Mouse (Mus musculus) lung, embryonic 15.5 days (tissue): ENCODE measurements around the gene Raver2. TPM values are rescaled to one million over a fixed set of nuclear protein-coding genes. Genes with fewer than 3 reads are reported as not detected.

Experiments
- ATAC-seq: fragments of 200-750 bp; cut with Nextera tagmentation; 2 replicates; pipeline ENCODE4 v1.8.0; 2017; ENCODE audit warnings: moderate number of reproducible peaks, borderline replicate concordance; ENCODE audit not compliant: low FRiP score, low TSS enrichment; ENCODE audit errors: extremely low read depth
- H3K27ac ChIP-seq: fragments of 300-500 bp; sonication (generic); 2 replicates; pipeline ENCODE4 v1.5.1; 2015; ENCODE audit warnings: moderate library complexity, mild to moderate bottlenecking, inconsistent platforms
- H3K27me3 ChIP-seq: fragments of 300-500 bp; sonication (generic); 2 replicates; pipeline ENCODE4 v1.6.1; 2015; ENCODE audit warnings: inconsistent platforms
- H3K36me3 ChIP-seq: fragments of 300-500 bp; sonication (generic); 2 replicates; pipeline ENCODE4 v1.6.1; 2015; ENCODE audit warnings: inconsistent platforms
- H3K4me1 ChIP-seq: fragments of 300-500 bp; sonication (generic); 2 replicates; pipeline ENCODE4 v1.6.1; 2015; ENCODE audit warnings: inconsistent platforms
- H3K4me2 ChIP-seq: fragments of 300-500 bp; sonication (generic); 2 replicates; pipeline ENCODE4 v1.6.1; 2015; ENCODE audit warnings: inconsistent platforms, mild to moderate bottlenecking, moderate library complexity
- H3K4me3 ChIP-seq: fragments of 300-500 bp; sonication (generic); 2 replicates; pipeline ENCODE4 v1.5.1; 2015; ENCODE audit warnings: mild to moderate bottlenecking, inconsistent platforms
- H3K9ac ChIP-seq: fragments of 300-500 bp; sonication (generic); 2 replicates; pipeline ENCODE4 v1.6.1; 2015; ENCODE audit warnings: inconsistent platforms
- H3K9me3 ChIP-seq: fragments of 300-500 bp; sonication (generic); 2 replicates; pipeline ENCODE4 v1.6.1; 2016; ENCODE audit warnings: inconsistent platforms
- WGBS: fragments of 180-500 bp; shearing (Covaris S2); methylation state at CpG from one replicate; pipeline ENCODE4 v1.1.7; 2015; 5-methylcytosine and 5-hydroxymethylcytosine counted together
- polyA plus RNA-seq: library from polyadenylated mRNA; unstranded; fragments of >200 nt; fragmentation: Nextera tagmentation; extraction: Ambion mirVana; gene quantifications from 2 replicates; pipeline ENCODE4 v1.2.1, GENCODE M21; 2015

Gene Raver2
- polyA plus RNA-seq, 1 experiment from 2014 or later, result 12.2 TPM

- no peak overlapping the region for H3K4me3 ChIP-seq
- H3K9ac ChIP-seq, result no peak overlapping the region
- H3K9me3 ChIP-seq, result no peaks in the 10 kb centered on the region
- H3K27ac ChIP-seq, result no peak overlapping the region
- no peaks in the 10 kb centered on the region for H3K27me3 ChIP-seq
- no peak for ATAC-seq
- no peak overlapping the region for H3K4me2 ChIP-seq
- peaks cover 21% of the 10 kb centered on the region for H3K4me1 ChIP-seq
- no peaks in the 10 kb centered on the region for H3K36me3 ChIP-seq
- 88% methylated on average over 8 of the region's 8 CpGs for WGBS
Measured at GRCm38 (mm10) chr4:101199433-101200081, 130.8 kb downstream of the Raver2 start.

Other genes starting within 250 kb of the Raver2 start
- gene Gm10577, start 48.3 kb upstream of the Raver2 start, polyA plus RNA-seq, result not detected in 2 replicates
- 75.1 and 84.6 TPM in 2 replicates for gene Jak1, start 196.3 kb downstream of the Raver2 start, polyA plus RNA-seq